Mouse (Mus musculus): Measurements from ENCODE around the gene Gm26938.

Gene Gm26938

GRCm38 (mm10) chr5:139792966-139793337 is 33.3 kb downstream of the Gm26938 start:
- no peak for DNase-seq

- no peak for DNase-seq
Observed at GRCm38 (mm10) chr5:139792159-139792775, 33.9 kb downstream of the Gm26938 start.

GRCm38 (mm10) chr5:139791227-139792158 is 34.7 kb downstream of the Gm26938 start, which contains the start of gene Mafk:
Gene Mafk (plus strand): TSS chr5:139791513.
- DNase-seq: peak; percentile 90

GRCm38 (mm10) chr5:139789466-139789865 is 36.7 kb downstream of the Gm26938 start:
- DNase-seq: no peak

GRCm38 (mm10) chr5:139781406-139781805 is 44.8 kb downstream of the Gm26938 start:
- no peak for DNase-seq

- DNase-seq: no peak
Observed at GRCm38 (mm10) chr5:139776966-139777365, 49.2 kb downstream of the Gm26938 start.

- DNase-seq: peak; percentile 92
Observed at GRCm38 (mm10) chr5:139775216-139775926, 50.8 kb downstream of the Gm26938 start, which contains the start of gene Ints1. Gene Ints1 (minus strand): TSS chr5:139775674.

- no peak for DNase-seq
Observed at GRCm38 (mm10) chr5:139768216-139768615, 58.0 kb downstream of the Gm26938 start.

- no peak for DNase-seq
Observed at GRCm38 (mm10) chr5:139764296-139764695, 61.9 kb downstream of the Gm26938 start.

GRCm38 (mm10) chr5:139758096-139758495 is 68.1 kb downstream of the Gm26938 start:
- peak; percentile 74 for DNase-seq

All from right cerebral cortex, postnatal 25 days (tissue).